In the genomic region with DNA sequence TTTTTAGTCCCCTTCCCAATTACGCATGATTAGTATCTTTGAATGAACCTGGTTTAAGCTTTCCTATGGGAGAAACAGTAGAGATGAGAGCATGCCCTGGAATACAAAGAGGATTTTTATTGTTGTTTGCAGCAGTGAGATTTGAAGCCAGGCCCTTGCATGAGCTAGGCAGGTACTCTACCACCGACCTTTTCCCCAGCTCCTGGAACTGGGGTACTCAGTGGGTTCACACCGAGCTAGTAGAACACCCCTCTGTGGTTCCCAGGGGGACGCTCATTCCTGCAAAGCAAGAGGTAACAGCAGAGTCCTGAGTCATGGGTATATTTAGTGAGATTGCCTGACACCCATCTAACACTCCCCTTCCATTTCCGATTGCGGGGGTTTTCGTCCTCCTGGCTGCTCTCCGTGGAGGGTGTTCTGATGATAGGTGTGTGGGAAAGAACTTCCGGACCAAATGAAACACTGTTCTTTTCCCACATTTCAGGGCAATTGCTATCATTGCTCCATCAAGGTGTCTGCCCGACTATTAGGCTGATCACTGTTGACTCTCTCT, we compare ENCODE assay signal across 18 mouse cellular contexts.
DNase-seq lines count a peak whose midpoint lies in the region; ATAC-seq lines count a peak whose summit lies in the region.
"Had no signal": no experiment of that assay in that cellular context is flagged by ENCODE, and none has a peak within 500 bp of the region (broad histone marks: within the 10 kb centered on the region; RNA-seq: fewer than 3 reads in every experiment).

No protein-coding gene starts in this region.

- no peak for ATAC-seq in heart, embryonic 11.5 days (replicated peaks; ENCODE audit: insufficient number of reproducible peaks, low FRiP score, low TSS enrichment)
- ATAC-seq: forebrain, embryonic 13.5 days; forebrain, embryonic 15.5 days had no signal

- H3K9ac ChIP-seq in heart, embryonic 11.5 days (ENCODE audit: low read depth, low read length), result no peak overlapping the region
- H3K9ac ChIP-seq: embryonic facial prominence, embryonic 12.5 days; forebrain, embryonic 13.5 days; forebrain, embryonic 15.5 days; forebrain, postnatal 0 days had no signal

- H3K9me3 ChIP-seq in heart, embryonic 11.5 days (replicated peaks; ENCODE audit: control insufficient read depth, low read length), result no peaks in the 10 kb centered on the region
- H3K9me3 ChIP-seq: embryonic facial prominence, embryonic 10.5 days; embryonic facial prominence, embryonic 12.5 days; forebrain, embryonic 13.5 days; forebrain, embryonic 15.5 days had no signal

- no peak overlapping the region for H3K27ac ChIP-seq in heart, embryonic 11.5 days (ENCODE audit: low read depth, low read length)
- H3K27ac ChIP-seq: embryonic facial prominence, embryonic 10.5 days; embryonic facial prominence, embryonic 12.5 days; forebrain, embryonic 13.5 days; forebrain, embryonic 15.5 days had no signal

- intact Hi-C loops in gastrocnemius, postnatal 36 days (cut with DNase I), result no loop called here

- peak; percentile 55 for DNase-seq in heart, adult 11 months
- peak; percentile 24 for DNase-seq in right cerebral cortex, adult 18-20 months
- DNase-seq in right cerebral cortex, postnatal 25 days, result no peak
- DNase-seq in gastrocnemius, postnatal 36 days, result no peak
- DNase-seq: adrenal gland, adult 2 months; adrenal gland, postnatal 10 days; adrenal gland, postnatal 25 days; cerebellum, adult 11-12 months; cerebellum, adult 2 months; cerebellum, adult 9-10 months; cerebellum, postnatal 10 days; cerebellum, postnatal 25 days; forebrain, postnatal 0 days had no signal

- 0 out of 2 replicates have a peak, but pooled peaks cover 2% of the 10 kb centered on the region for H3K4me1 ChIP-seq in heart, embryonic 11.5 days (ENCODE audit: control insufficient read depth, insufficient read depth, low read length)
- H3K4me1 ChIP-seq: embryonic facial prominence, embryonic 10.5 days; embryonic facial prominence, embryonic 12.5 days had no signal

- no peaks in the 10 kb centered on the region for H3K36me3 ChIP-seq in heart, embryonic 11.5 days (ENCODE audit: control insufficient read depth, insufficient read depth, low read length)
- H3K36me3 ChIP-seq: embryonic facial prominence, embryonic 10.5 days; embryonic facial prominence, embryonic 12.5 days; forebrain, embryonic 15.5 days had no signal

- no peaks in the 10 kb centered on the region for H3K27me3 ChIP-seq in heart, embryonic 11.5 days (ENCODE audit: control insufficient read depth, insufficient read depth, low read length)
- H3K27me3 ChIP-seq: embryonic facial prominence, embryonic 12.5 days; forebrain, embryonic 15.5 days had no signal

- H3K4me3 ChIP-seq in heart, embryonic 11.5 days (ENCODE audit: low read depth, low read length), result no peak overlapping the region
- H3K4me3 ChIP-seq: embryonic facial prominence, embryonic 10.5 days; embryonic facial prominence, embryonic 12.5 days; forebrain, embryonic 13.5 days; forebrain, embryonic 15.5 days had no signal

- 87% methylated on average over 10 of the region's 10 CpGs for WGBS in heart, embryonic 11.5 days (ENCODE audit: insufficient replicate concordance)

- no peak overlapping the region for H3K4me2 ChIP-seq in heart, embryonic 11.5 days
- H3K4me2 ChIP-seq: embryonic facial prominence, embryonic 12.5 days; forebrain, embryonic 13.5 days; forebrain, embryonic 15.5 days had no signal

Comparison
In these comparisons a context has a peak if more than half of its experiments do, and no peak if none do; other contexts are left out.
1. DNase-seq: peak in heart, adult 11 months (single experiment) and right cerebral cortex, adult 18-20 months (single experiment); none in right cerebral cortex, postnatal 25 days (single experiment) and gastrocnemius, postnatal 36 days (0 of 2).